Mouse (Mus musculus) cerebellum, adult 9-11 months (tissue): ENCODE measurements around the gene Pou2f1.

Experiments used
- DNase-seq: peaks from one replicate; pipeline ENCODE4 v3.0.0; 2022

Pou2f1 gene

DNA sequence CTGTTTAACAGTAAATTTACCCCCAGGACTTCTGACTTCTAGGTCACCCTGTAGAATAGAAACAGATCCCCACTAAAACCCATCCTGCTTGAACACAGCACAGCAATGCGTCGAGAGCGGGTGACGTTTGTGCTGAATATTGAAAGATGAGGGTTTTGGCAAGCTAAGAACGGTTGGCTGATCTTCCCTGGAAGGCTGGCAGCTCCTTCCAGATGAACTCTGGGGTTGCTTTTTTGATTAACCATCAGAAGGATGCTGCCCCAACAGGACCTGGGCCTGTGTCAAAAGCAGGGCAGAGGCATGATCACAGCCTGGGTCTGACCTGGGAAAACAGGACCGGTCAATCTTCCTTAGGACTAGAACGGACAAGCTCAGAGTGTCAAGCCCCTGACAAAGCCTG is 160.3 kb downstream of the Pou2f1 start:
- DNase-seq: no peak

- no peak for DNase-seq
Observed at GRCm38 (mm10) chr1:165840548-165841230, 161.8 kb downstream of the Pou2f1 start.

GRCm38 (mm10) chr1:165839201-165839600 is 163.3 kb downstream of the Pou2f1 start:
- DNase-seq: no peak

DNA sequence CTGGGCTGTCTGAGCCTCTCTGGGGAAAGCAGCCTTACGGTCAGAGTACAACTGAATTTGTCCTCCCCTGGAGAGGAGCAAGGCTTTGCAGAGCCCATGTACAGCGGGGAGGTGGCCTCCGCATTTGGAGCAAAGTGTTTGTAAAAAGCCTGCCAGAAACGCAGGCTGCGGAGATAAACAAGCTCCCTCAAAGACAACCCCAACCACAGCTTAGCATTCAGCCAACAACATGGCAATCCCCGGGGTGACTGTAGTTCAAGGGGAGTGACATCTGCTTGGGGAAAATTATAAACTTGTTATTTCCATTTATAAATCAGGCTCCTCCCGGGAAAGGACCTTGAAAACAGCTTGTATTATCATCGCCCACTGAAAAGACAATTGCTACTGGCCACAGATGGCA is 164.9 kb downstream of the Pou2f1 start:
- DNase-seq: no peak

DNA sequence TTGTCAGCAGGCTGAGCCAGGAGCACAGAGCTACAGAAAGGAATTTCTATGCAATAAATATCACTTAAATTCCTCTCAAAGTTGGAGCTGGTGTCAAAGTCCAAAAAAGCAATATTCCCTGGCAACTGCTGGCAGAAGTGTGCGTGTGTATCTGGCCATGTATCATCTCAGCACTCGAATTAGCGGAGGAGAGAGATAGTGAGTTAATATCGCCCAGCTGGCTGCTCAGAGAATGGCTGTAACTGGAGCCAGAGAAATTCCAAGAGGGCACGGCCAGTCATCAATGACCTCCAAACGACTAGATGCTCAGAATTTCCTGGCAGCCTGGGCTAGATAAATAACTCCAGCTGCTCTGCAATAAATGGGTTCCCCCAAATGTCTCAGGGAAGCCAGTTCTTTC is 166.0 kb downstream of the Pou2f1 start:
- no peak for DNase-seq

DNA sequence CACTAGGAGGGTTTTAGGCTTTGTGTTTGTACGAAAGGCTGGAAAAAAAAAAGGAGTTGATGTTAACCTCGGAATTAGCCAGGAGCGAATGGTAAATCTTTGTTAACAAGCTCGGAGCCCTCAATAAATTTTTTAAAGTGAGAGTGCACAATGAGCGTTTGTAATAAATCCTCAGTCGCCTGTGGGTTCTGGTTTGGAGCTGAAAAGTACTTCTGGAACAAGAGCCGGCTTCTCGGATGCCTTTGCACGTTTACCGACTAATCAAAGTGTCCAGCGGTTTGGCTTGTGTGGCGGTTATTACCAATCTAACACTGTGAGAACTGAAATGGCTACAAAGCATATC is 167.9 kb downstream of the Pou2f1 start:
- DNase-seq: no peak

GRCm38 (mm10) chr1:165833910-165834632 is 168.4 kb downstream of the Pou2f1 start:
- DNase-seq: no peak

- DNase-seq: no peak
Observed at GRCm38 (mm10) chr1:165833244-165833643, 169.2 kb downstream of the Pou2f1 start.

- DNase-seq: no peak
Observed at GRCm38 (mm10) chr1:165829890-165830289, 172.6 kb downstream of the Pou2f1 start.

- DNase-seq: no peak
Observed at GRCm38 (mm10) chr1:165828615-165829014, 173.9 kb downstream of the Pou2f1 start.

DNA sequence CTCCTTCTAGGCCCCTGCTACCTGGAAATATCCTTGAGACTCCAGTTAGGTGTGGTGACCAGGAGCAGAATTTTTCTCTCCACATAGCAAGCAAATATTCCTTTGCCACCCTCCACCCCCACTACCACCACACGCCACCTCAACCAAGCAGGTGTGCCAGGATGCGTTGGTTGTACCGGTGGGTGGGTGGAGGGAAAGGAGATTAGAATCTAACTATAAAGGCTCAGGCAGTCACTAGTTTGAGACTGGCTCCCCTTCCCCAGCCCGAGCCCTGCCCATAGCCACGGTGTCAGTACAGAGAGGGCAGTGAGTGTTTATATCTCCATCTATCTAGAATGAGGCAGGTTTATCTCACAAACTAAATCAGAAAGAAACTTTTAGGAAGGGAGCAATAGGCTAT is 174.3 kb downstream of the Pou2f1 start:
- no peak for DNase-seq

DNA sequence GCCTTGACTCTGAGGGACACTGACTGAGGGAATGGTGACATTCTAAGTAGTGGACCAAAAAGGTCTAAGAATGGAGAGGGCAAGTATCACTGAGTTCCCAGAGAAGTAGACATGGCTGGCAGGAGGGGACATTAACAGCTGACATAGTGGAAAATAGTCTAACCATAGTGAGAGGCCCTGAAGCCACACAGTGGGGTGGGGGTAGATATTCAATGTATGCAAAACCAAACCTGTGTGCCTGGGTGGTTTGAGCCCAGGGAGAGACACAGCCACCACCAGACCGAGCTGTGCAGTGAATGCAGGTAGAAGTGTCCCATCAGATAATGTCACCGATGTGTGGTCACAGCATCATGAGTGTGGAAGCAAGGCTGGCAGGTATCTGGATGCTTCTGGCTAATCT is 180.4 kb downstream of the Pou2f1 start:
- no peak for DNase-seq

GRCm38 (mm10) chr1:165819147-165819546 is 183.3 kb downstream of the Pou2f1 start:
- DNase-seq: no peak

DNA sequence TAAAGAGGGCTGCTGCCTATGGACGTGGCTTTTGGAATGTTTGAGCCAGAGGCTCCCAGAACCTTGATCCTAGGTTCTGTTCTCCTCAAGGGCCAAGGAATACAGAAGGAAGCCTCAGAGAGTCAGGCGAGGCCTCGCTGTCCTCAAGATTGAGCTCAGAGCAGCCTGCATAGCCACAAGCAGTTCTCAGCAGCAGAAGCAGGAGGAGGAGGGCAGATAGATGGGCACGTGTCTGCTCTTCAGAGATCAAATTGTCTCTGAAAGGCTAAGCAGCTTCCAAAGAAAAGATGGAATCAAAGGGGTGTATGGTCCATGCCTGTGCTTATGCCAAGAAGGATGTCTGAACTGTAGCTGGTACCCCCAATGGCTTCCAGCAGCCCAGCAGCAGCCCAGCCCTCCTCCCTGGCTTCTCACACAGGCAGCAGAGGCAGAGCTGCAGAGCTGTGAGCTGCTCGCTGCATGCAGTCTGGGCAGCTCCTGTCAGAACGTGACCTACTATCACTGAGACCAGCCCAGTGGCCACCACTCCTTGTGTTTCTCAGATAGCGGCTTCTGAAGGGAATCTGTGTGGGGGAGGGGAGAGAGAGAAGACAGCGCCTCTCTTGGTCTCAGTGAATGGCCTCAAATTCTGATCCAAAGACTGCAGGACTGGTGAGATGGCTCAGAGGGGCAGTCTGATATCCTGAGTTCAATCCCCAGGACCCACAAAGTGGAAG is 184.2 kb downstream of the Pou2f1 start:
- no peak for DNase-seq

- no peak for DNase-seq
Observed at GRCm38 (mm10) chr1:165817264-165817663, 185.2 kb downstream of the Pou2f1 start.

DNA sequence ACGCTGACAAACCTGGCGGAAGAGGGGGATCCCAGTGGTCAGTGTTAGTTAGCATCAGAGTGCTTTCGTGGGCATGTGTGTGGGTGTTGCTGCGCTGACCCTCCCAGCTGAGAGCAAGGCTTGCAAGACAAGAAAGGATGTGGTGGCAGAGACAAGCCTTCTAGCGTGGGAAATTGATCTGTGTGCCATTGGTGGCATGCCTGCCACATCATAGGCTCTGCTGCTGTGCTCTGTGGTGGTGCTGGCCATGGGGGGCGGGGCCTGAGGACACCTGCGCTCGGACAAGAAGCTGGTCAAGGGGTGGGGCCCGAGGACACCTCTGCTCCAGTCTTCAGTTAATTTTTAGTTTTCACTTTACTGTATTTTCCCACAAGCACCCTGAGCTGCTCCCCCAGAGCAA is 186.1 kb downstream of the Pou2f1 start:
- DNase-seq: no peak
